Mouse (Mus musculus): ENCODE data around the gene Stat3.

DNA sequence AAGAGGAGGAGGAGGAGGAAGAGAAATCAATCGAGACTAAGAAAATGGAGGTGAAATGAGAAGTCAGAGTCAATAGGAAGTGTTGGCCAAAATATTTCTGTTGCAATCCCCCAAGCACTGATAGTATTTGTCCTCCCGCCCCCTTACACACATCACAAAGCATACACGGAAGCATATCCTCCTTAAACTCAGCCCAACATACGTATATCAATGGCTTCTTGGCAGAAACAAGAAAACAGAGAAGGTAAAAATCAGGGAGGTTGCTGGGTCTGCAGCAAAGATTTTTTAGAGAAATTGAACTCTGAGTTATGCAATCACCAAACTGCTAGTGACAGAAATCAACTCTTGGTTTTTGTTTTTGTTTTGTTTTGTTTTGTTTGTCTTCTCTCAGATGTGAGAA, 91.3 kb downstream of the Stat3 start:
- TF ChIP-seq CTCF (IDR thresholded peaks at IDR 0.05; ENCODE audit: borderline replicate concordance, insufficient read depth, low read depth, low read length), result no peak
- TF ChIP-seq POLR2A (IDR thresholded peaks at IDR 0.05; ENCODE audit: borderline replicate concordance, insufficient read depth, low read length), result no peak

All from cerebellum, adult 2 months (tissue).